24 mouse cellular contexts compared by ENCODE assay signal in the genomic region with DNA sequence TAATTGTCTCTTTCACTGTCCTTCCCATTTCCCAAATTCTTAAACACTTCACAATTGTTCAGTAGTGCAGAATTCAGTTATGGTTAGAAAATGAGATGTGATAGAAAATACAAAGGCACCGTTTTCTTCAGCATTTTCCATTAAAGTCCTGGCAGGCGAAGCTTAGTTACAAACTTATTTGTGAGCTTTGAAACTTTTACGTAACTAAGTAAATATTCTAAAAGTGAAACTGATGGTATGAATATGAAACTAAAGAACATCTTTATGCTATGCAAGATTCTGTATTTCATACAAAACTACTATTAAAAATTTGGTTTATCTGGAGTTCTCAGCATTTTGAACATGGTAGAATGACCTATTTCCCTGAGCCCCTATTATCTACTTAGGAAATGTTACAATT. TPM values are rescaled to one million over a fixed set of nuclear protein-coding genes. Genes with fewer than 3 reads are reported as not detected.
DNase-seq lines count a peak whose midpoint lies in the region; ATAC-seq and TF ChIP-seq lines count a peak whose summit lies in the region.
"Had no signal": no experiment of that assay in that cellular context is flagged by ENCODE, and none has a peak within 500 bp of the region (broad histone marks: within the 10 kb centered on the region; RNA-seq: fewer than 3 reads in every experiment).

No protein-coding gene starts in this region.

- H3K9ac ChIP-seq in liver, adult 2 months (ENCODE audit: low read depth, low read length), result no peak overlapping the region
- H3K9ac ChIP-seq in liver, postnatal 0 days (replicated peaks), result no peak overlapping the region
- H3K9ac ChIP-seq in midbrain, postnatal 0 days (replicated peaks; ENCODE audit: low read length, poor library complexity, severe bottlenecking), result no peak overlapping the region
- H3K9ac ChIP-seq: embryonic facial prominence, embryonic 13.5 days; embryonic facial prominence, embryonic 15.5 days; forebrain, embryonic 12.5 days had no signal

- peaks cover 6% of the 10 kb centered on the region; the same call in 1 of the 2 replicates for H3K79me2 ChIP-seq in liver, adult 2 months (ENCODE audit: control insufficient read depth, insufficient read depth, low read length)

- peak; percentile 75 for DNase-seq in liver, adult 2 months (ENCODE audit: extremely low read depth, low read depth, low spot score)
- DNase-seq in liver, postnatal 0 days, result no peak
- peak; percentile 37 for DNase-seq in induced T-regulatory cell, adult 2 months (ENCODE audit: low read depth)
- DNase-seq in midbrain, postnatal 0 days (ENCODE audit: low spot score), result no peak
- no peak for DNase-seq in layer of hippocampus, postnatal 10 days (ENCODE audit: low spot score in 2 of 2)
- DNase-seq: adrenal gland, adult 8-10 months; adrenal gland, postnatal 14 days; adrenal gland, postnatal 36 days; B cell, adult 2 months; cerebellum, adult 11-12 months; cerebellum, adult 2 months; cerebellum, adult 9-11 months; cerebellum, postnatal 14 days; cerebellum, postnatal 36 days; embryo, embryonic 11 days had no signal

- 6% methylated on average over 3 of the region's 3 CpGs for WGBS in liver, adult 2 months
- WGBS in liver, postnatal 0 days (ENCODE audit: insufficient replicate concordance), result 65% methylated on average over 3 of the region's 3 CpGs
- 71% methylated on average over 3 of the region's 3 CpGs for WGBS in midbrain, postnatal 0 days

- H3K4me2 ChIP-seq in liver, postnatal 0 days (ENCODE audit: low read depth, low read length), result no peak overlapping the region
- H3K4me2 ChIP-seq in midbrain, postnatal 0 days (ENCODE audit: low read depth, low read length, poor library complexity, severe bottlenecking), result no peak overlapping the region
- H3K4me2 ChIP-seq: embryonic facial prominence, embryonic 13.5 days; embryonic facial prominence, embryonic 15.5 days; forebrain, embryonic 12.5 days had no signal

- H3K9me3 ChIP-seq in liver, postnatal 0 days (ENCODE audit: low read length), result no peaks in the 10 kb centered on the region
- H3K9me3 ChIP-seq in midbrain, postnatal 0 days (ENCODE audit: low read length), result no peaks in the 10 kb centered on the region
- H3K9me3 ChIP-seq: embryonic facial prominence, embryonic 13.5 days; embryonic facial prominence, embryonic 15.5 days; forebrain, embryonic 10.5 days; forebrain, embryonic 12.5 days had no signal

- peak overlapping the region; percentile 20; the same call in 1 of the 2 replicates for H3K4me3 ChIP-seq in liver, adult 2 months (ENCODE audit: insufficient read depth, low read depth, low read length)
- no peak overlapping the region for H3K4me3 ChIP-seq in liver, postnatal 0 days (ENCODE audit: low read depth, low read length)
- no peak overlapping the region for H3K4me3 ChIP-seq in midbrain, postnatal 0 days (ENCODE audit: low read depth, low read length)
- H3K4me3 ChIP-seq: embryonic facial prominence, embryonic 13.5 days; embryonic facial prominence, embryonic 15.5 days; erythroblast, embryonic 14.5 days; forebrain, embryonic 10.5 days; forebrain, embryonic 12.5 days had no signal

- TF ChIP-seq POLR2A in liver, adult 2 months (IDR thresholded peaks at IDR 0.05; ENCODE audit: extremely low read depth, insufficient read depth, low read length), result no peak

- no peak overlapping the region for H3K27ac ChIP-seq in liver, adult 2 months (replicated peaks; ENCODE audit: insufficient read depth, low read depth, low read length)
- no peak overlapping the region for H3K27ac ChIP-seq in liver, postnatal 0 days (ENCODE audit: low read depth)
- H3K27ac ChIP-seq in midbrain, postnatal 0 days (ENCODE audit: low read depth, low read length), result no peak overlapping the region
- H3K27ac ChIP-seq: embryonic facial prominence, embryonic 13.5 days; embryonic facial prominence, embryonic 15.5 days; forebrain, embryonic 10.5 days; forebrain, embryonic 12.5 days had no signal

- H3K36me3 ChIP-seq in liver, adult 2 months (ENCODE audit: control insufficient read depth, insufficient read depth, low read length), result peaks cover 10% of the 10 kb centered on the region
- H3K36me3 ChIP-seq in liver, postnatal 0 days (replicated peaks; ENCODE audit: insufficient read depth, low read length), result peaks cover 18% of the 10 kb centered on the region
- H3K36me3 ChIP-seq in midbrain, postnatal 0 days (ENCODE audit: insufficient read depth, low read length), result 0 out of 2 replicates have a peak, but pooled peaks cover 6% of the 10 kb centered on the region

- no peak for ATAC-seq in liver, postnatal 0 days
- ATAC-seq in midbrain, postnatal 0 days (ENCODE audit: low FRiP score), result no peak
- ATAC-seq: activated CD4-positive, CD25-positive, alpha-beta regulatory T cell, adult 4 months; forebrain, embryonic 14.5 days; forebrain, embryonic 16.5 days; Patski had no signal

- TF ChIP-seq CTCF in liver, adult 2 months (IDR thresholded peaks at IDR 0.05; ENCODE audit: low read depth, low read length), result no peak
- no peak for TF ChIP-seq CTCF in liver, postnatal 0 days (IDR thresholded peaks at IDR 0.05; ENCODE audit: low read depth)
- no peak for TF ChIP-seq CTCF in midbrain, postnatal 0 days (IDR thresholded peaks at IDR 0.05)

- peaks cover 5% of the 10 kb centered on the region for H3K4me1 ChIP-seq in liver, adult 2 months (ENCODE audit: control insufficient read depth, insufficient read depth, low read length)
- H3K4me1 ChIP-seq in liver, postnatal 0 days (ENCODE audit: insufficient read depth), result peaks cover 8% of the 10 kb centered on the region
- no peaks in the 10 kb centered on the region for H3K4me1 ChIP-seq in midbrain, postnatal 0 days (ENCODE audit: insufficient read depth, low read length)
- H3K4me1 ChIP-seq: forebrain, embryonic 10.5 days; forebrain, embryonic 12.5 days had no signal

- no peak for TF ChIP-seq EP300 in liver, postnatal 0 days (IDR thresholded peaks at IDR 0.05; ENCODE audit: low read depth)

- no peaks in the 10 kb centered on the region for H3K27me3 ChIP-seq in liver, adult 2 months (ENCODE audit: control insufficient read depth, insufficient read depth, low read length)
- no peaks in the 10 kb centered on the region for H3K27me3 ChIP-seq in liver, postnatal 0 days (ENCODE audit: insufficient read depth, low read length)
- H3K27me3 ChIP-seq in midbrain, postnatal 0 days (ENCODE audit: insufficient read depth, low read length), result no peaks in the 10 kb centered on the region
- H3K27me3 ChIP-seq: embryonic facial prominence, embryonic 13.5 days; embryonic facial prominence, embryonic 15.5 days; forebrain, embryonic 12.5 days; Patski had no signal

RNA-seq across cellular contexts. Expression of a gene that starts 12.1 kb away (rescaled TPM):
- 26.6 and 35.7 TPM in 2 replicates for total RNA-seq in liver, adult 2 months (2014; rRNA removed)
- 10.3 and 13.2 TPM in 2 replicates for polyA plus RNA-seq in liver, adult 2 months (2012; rRNA removed)
- polyA plus RNA-seq in liver, postnatal 0 days (2015; fragmentation: Nextera tagmentation; extraction: Ambion mirVana), result 48.8 and 57.9 TPM in 2 replicates
- total RNA-seq in midbrain, postnatal 0 days (2014; rRNA removed), result 34.3 and 45.1 TPM in 2 replicates
- polyA plus RNA-seq in midbrain, postnatal 0 days (2015; fragmentation: Nextera tagmentation; extraction: Ambion mirVana), result 76.9 and 92.9 TPM in 2 replicates
- 10 to 100 TPM; 59.2 to 64.9 TPM for total RNA-seq in layer of hippocampus, postnatal 10 days (2021)

RNA-seq across cellular contexts. Expression of a gene that starts 12.6 kb away (rescaled TPM):
- total RNA-seq in liver, adult 2 months (2014; rRNA removed), result 10.2 and 11.5 TPM in 2 replicates
- polyA plus RNA-seq in liver, adult 2 months (2012; rRNA removed), result 4.2 and 5.2 TPM in 2 replicates
- polyA plus RNA-seq in liver, postnatal 0 days (2015; fragmentation: Nextera tagmentation; extraction: Ambion mirVana), result 19.9 and 21.2 TPM in 2 replicates
- total RNA-seq in midbrain, postnatal 0 days (2014; rRNA removed), result 20.3 and 23.7 TPM in 2 replicates
- polyA plus RNA-seq in midbrain, postnatal 0 days (2015; fragmentation: Nextera tagmentation; extraction: Ambion mirVana), result 15.6 and 16.0 TPM in 2 replicates
- 10 to 100 TPM; 13.5 to 15.1 TPM for total RNA-seq in layer of hippocampus, postnatal 10 days (2021)

Comparison
In these comparisons a context has a peak if more than half of its experiments do, and no peak if none do; other contexts are left out.
1. DNase-seq: peak in liver, adult 2 months (single experiment) and induced T-regulatory cell, adult 2 months (single experiment); none in liver, postnatal 0 days (single experiment), midbrain, postnatal 0 days (single experiment) and layer of hippocampus, postnatal 10 days (0 of 2).